Mouse (Mus musculus): ENCODE measurements around the gene Crtc3.

- no peak for TF ChIP-seq ZC3H11A (IDR thresholded peaks at IDR 0.05; ENCODE audit: borderline replicate concordance, low read depth, low read length)
- no peak for TF ChIP-seq MAFK (IDR thresholded peaks at IDR 0.05; ENCODE audit: insufficient read depth, low read depth, low read length)
Measured at GRCm38 (mm10) chr7:80670889-80671288, 17.8 kb downstream of the Crtc3 start.

All from ES-E14 (cell line).